Mouse (Mus musculus) hindbrain, embryonic 11.5 days (tissue): ENCODE measurements around the gene Gm3005. TPM values are rescaled to one million over a fixed set of nuclear protein-coding genes. Genes with fewer than 3 reads are reported as not detected.
"Not testable (repeated sequence)": the region's sequence is repeated elsewhere in the genome, so short reads cannot be mapped to it uniquely, and the experiment has no call there.

ENCODE experiments used
- ATAC-seq: fragments of 200-750 bp; cut with Nextera tagmentation; 2 replicates; pipeline ENCODE4 v1.8.0; 2017; ENCODE audit warnings: mild to moderate bottlenecking, moderate TSS enrichment, moderate library complexity; ENCODE audit not compliant: low FRiP score
- DNase-seq: peaks from one replicate; pipeline ENCODE4 v3.0.0-alpha.2; 2015; ENCODE audit warnings: low spot score
- H3K27ac ChIP-seq: fragments of 300-500 bp; sonication (generic); 2 replicates; pipeline ENCODE4 v1.5.1; 2014; ENCODE audit warnings: mild to moderate bottlenecking, low read depth, low read length
- H3K27me3 ChIP-seq: fragments of 300-500 bp; sonication (generic); 2 replicates; pipeline ENCODE4 v1.6.1; 2014; ENCODE audit warnings: mild to moderate bottlenecking, low read length, moderate library complexity, mixed read lengths; ENCODE audit not compliant: control insufficient read depth, insufficient read depth
- H3K36me3 ChIP-seq: fragments of 300-500 bp; sonication (generic); 2 replicates; pipeline ENCODE4 v1.6.1; 2014; ENCODE audit warnings: mild to moderate bottlenecking, low read length, moderate library complexity, mixed read lengths; ENCODE audit not compliant: control insufficient read depth, insufficient read depth
- H3K4me1 ChIP-seq: fragments of 300-500 bp; sonication (generic); replicated peaks from 2 replicates; pipeline ENCODE4 v1.6.1; 2014; ENCODE audit warnings: low read length, mixed read lengths; ENCODE audit not compliant: control insufficient read depth, insufficient read depth
- H3K4me2 ChIP-seq: fragments of 300-500 bp; sonication (generic); replicated peaks from 2 replicates; pipeline ENCODE4 v1.6.1; 2014; ENCODE audit warnings: mild to moderate bottlenecking, low read depth, low read length
- H3K4me3 ChIP-seq: fragments of 300-500 bp; sonication (generic); 2 replicates; pipeline ENCODE4 v1.5.1; 2014; ENCODE audit warnings: low read depth, low read length
- H3K9ac ChIP-seq: fragments of 300-500 bp; sonication (generic); 2 replicates; pipeline ENCODE4 v1.6.1; 2014; ENCODE audit warnings: low read depth, low read length
- H3K9me3 ChIP-seq: fragments of 300-500 bp; sonication (generic); 2 replicates; pipeline ENCODE4 v1.6.1; 2016; ENCODE audit warnings: low read length; ENCODE audit not compliant: control insufficient read depth
- WGBS: fragments of 180-500 bp; shearing (Covaris S2); extraction: QIAGEN DNeasy Blood & Tissue Kit; methylation state at CpG from one replicate; pipeline ENCODE4 v1.1.7; 2014; 5-methylcytosine and 5-hydroxymethylcytosine counted together
- polyA plus RNA-seq: library from polyadenylated mRNA; unstranded; fragments of >200 nt; fragmentation: Nextera tagmentation; extraction: Ambion mirVana; gene quantifications from 2 replicates; pipeline ENCODE4 v1.2.1, GENCODE M21; 2014

Gene Gm3005
- 1.7 and 3.0 TPM in 2 replicates for polyA plus RNA-seq

DNA sequence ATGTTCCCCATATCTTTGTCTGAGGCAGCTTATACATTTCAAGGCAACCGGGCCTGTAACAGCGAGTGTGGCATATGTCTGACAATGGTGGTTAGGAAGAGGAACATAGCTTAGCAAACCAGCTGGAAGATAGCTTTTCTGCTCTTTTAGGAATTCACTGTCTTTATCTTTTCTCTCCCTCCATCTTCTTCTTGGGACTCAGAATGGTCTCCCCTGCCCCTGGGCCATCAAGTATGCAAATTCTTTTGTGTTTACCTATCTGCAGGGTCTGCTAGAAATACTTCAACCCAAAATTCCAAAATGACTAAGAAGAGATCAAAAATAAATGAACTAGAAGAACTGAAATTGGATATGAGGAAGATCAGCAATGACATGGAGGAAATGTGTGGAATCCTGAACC, at the start of gene Gm3005:
Gene Gm3005 (plus strand): TSS at position 301 of the 400 bp plus-strand sequence.
- not testable (repeated sequence) for ATAC-seq, H3K27me3 ChIP-seq, H3K4me2 ChIP-seq, H3K9ac ChIP-seq, H3K4me3 ChIP-seq, H3K36me3 ChIP-seq, DNase-seq, H3K9me3 ChIP-seq, H3K27ac ChIP-seq, H3K4me1 ChIP-seq
- no CpG with 5 or more reads among the region's 2 CpGs for WGBS

- H3K27me3 ChIP-seq, H3K4me3 ChIP-seq, ATAC-seq, H3K9ac ChIP-seq, H3K27ac ChIP-seq, H3K4me1 ChIP-seq, DNase-seq, H3K4me2 ChIP-seq, H3K36me3 ChIP-seq, H3K9me3 ChIP-seq: not testable (repeated sequence)
- no CpG with 5 or more reads among the region's 2 CpGs for WGBS
Measured at GRCm38 (mm10) chr14:3394793-3395192, 33.1 kb upstream of the Gm3005 start, which contains the start of gene Gm10413. Gene Gm10413, plus strand, starts transcription at chr14:3395093.

DNA sequence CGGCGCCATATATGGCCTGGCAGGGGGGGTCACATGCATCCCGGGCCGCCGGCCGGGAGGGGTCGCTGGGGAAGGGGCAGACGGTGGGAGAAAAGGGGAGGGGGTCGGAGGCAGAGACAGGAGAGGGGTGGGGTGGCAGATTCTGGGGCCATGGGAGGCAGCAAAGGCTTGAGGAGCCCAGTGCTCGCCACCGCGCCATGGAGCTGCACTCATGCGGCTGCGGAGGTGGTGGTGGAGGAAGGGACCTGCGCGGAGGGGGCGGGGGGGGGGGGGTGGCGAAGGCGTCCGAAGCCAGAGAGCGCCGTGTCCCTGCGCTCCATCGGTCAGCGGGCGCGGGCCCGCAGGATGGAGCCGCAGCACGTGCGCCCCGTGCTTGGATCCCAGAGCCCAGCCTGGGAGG, 15.6 kb upstream of the Gm3005 start, which contains the start of gene Gm10409:
Gene Gm10409 (plus strand): TSS at position 301 of the 400 bp plus-strand sequence.
- not testable (repeated sequence) for H3K4me1 ChIP-seq, H3K4me2 ChIP-seq, H3K9ac ChIP-seq, H3K9me3 ChIP-seq, H3K27ac ChIP-seq, H3K4me3 ChIP-seq, H3K27me3 ChIP-seq, DNase-seq, ATAC-seq, H3K36me3 ChIP-seq
- no CpG with 5 or more reads among the region's 32 CpGs for WGBS

GRCm38 (mm10) chr14:3449079-3449478, 21.2 kb downstream of the Gm3005 start, which contains the start of gene Gm10408:
Gene Gm10408, plus strand, starts transcription at chr14:3449379.
- ATAC-seq: not testable (repeated sequence)
- WGBS: no CpG with 5 or more reads among the region's 3 CpGs

DNA sequence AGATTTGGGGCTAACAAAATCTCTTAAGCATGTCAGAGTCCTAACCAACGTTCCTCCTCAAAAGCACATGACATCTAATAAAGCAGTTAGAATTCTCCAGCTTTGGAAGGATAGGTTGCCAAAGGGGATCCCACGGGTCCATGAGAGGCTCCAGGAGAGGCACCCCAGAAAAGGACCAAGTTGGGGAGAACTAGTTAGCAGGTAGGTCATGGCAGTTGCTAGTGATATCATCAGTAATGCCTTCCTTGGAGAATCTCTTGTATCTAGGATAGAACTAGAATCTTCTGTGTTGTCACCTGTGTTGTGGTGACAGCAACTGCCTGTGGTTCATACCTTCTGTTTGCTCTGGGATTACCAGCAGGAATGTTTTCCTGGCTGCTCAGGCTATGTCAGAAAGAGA, 206.3 kb downstream of the Gm3005 start, which contains the start of gene Gm3012:
Gene Gm3012 (plus strand): TSS at position 301 of the 400 bp plus-strand sequence.
- not testable (repeated sequence) for H3K4me3 ChIP-seq, H3K36me3 ChIP-seq, DNase-seq, H3K9ac ChIP-seq, H3K4me2 ChIP-seq, H3K27ac ChIP-seq, H3K4me1 ChIP-seq, ATAC-seq, H3K27me3 ChIP-seq, H3K9me3 ChIP-seq
- no CpG with 5 or more reads among the region's 2 CpGs for WGBS

More at GRCm38 (mm10) chr14:3449079-3449478, 21.2 kb downstream of the Gm3005 start, which contains the start of gene Gm10408:
- H3K36me3 ChIP-seq, DNase-seq, H3K9me3 ChIP-seq, H3K4me3 ChIP-seq, H3K27me3 ChIP-seq, H3K4me2 ChIP-seq, H3K27ac ChIP-seq, H3K9ac ChIP-seq, H3K4me1 ChIP-seq: not testable (repeated sequence)

Other genes starting within 250 kb of the Gm3005 start
- 0.29 TPM in 1 of 2 replicates, not detected in the other for gene Gm5795, start 239.8 kb upstream of the Gm3005 start, polyA plus RNA-seq
- 7.7 and 11.1 TPM in 2 replicates for gene D830030K20Rik, start 219.6 kb upstream of the Gm3005 start, polyA plus RNA-seq
- not detected in 2 replicates for gene Gm2956, start 95.5 kb upstream of the Gm3005 start, polyA plus RNA-seq
- not detected in 2 replicates for gene Gm10413, start 33.0 kb upstream of the Gm3005 start, polyA plus RNA-seq
- gene Gm10409, start 15.5 kb upstream of the Gm3005 start, polyA plus RNA-seq: 2.7 TPM in 2 replicates
- gene Gm10408, start 21.3 kb downstream of the Gm3005 start, polyA plus RNA-seq: not detected in 2 replicates
- gene Gm3012, start 206.4 kb downstream of the Gm3005 start, polyA plus RNA-seq: not detected in 2 replicates
- 2.7 TPM in 2 replicates for gene Gm3020, start 223.9 kb downstream of the Gm3005 start, polyA plus RNA-seq